Mouse (Mus musculus) stomach, embryonic 14.5 days (tissue): Measurements from ENCODE around the gene Cd151. TPM values are rescaled to one million over a fixed set of nuclear protein-coding genes. Genes with fewer than 3 reads are reported as not detected.
A peak's percentile ranks its signal among the peaks of the same experiment; 100 is the strongest.

Experiments
- ATAC-seq: fragments of 200-750 bp; cut with Nextera tagmentation; 2 replicates; pipeline ENCODE4 v1.8.0; 2017; ENCODE audit warnings: low read depth, moderate TSS enrichment; ENCODE audit not compliant: insufficient number of reproducible peaks, insufficient read depth, low FRiP score
- H3K27ac ChIP-seq: fragments of 300-500 bp; sonication (generic); 2 replicates; pipeline ENCODE4 v1.5.1; 2014; ENCODE audit warnings: mild to moderate bottlenecking, low read length, moderate library complexity, mixed read lengths
- H3K27me3 ChIP-seq: fragments of 300-500 bp; sonication (generic); 2 replicates; pipeline ENCODE4 v1.6.1; 2014; ENCODE audit warnings: low read length, control low read depth, mixed read lengths; ENCODE audit not compliant: control insufficient read depth, insufficient read depth
- H3K36me3 ChIP-seq: fragments of 300-500 bp; sonication (generic); 2 replicates; pipeline ENCODE4 v1.6.1; 2014; ENCODE audit warnings: mild to moderate bottlenecking, control low read depth, low read length, moderate library complexity, mixed read lengths; ENCODE audit not compliant: control insufficient read depth, insufficient read depth
- H3K4me1 ChIP-seq: fragments of 300-500 bp; sonication (generic); 2 replicates; pipeline ENCODE4 v1.6.1; 2014; ENCODE audit warnings: low read length, control low read depth, mixed read lengths; ENCODE audit not compliant: control insufficient read depth, insufficient read depth
- H3K4me2 ChIP-seq: fragments of 300-500 bp; sonication (generic); replicated peaks from 2 replicates; pipeline ENCODE4 v1.6.1; 2014; ENCODE audit warnings: low read depth, low read length, control low read depth
- H3K4me3 ChIP-seq: fragments of 300-500 bp; sonication (generic); 2 replicates; pipeline ENCODE4 v1.5.1; 2014; ENCODE audit warnings: low read depth, low read length, control low read depth
- H3K9ac ChIP-seq: fragments of 300-500 bp; sonication (generic); replicated peaks from 2 replicates; pipeline ENCODE4 v1.6.1; 2014; ENCODE audit warnings: low read depth, mild to moderate bottlenecking, control low read depth, low read length, moderate library complexity, mixed read lengths
- H3K9me3 ChIP-seq: fragments of 300-500 bp; sonication (generic); 2 replicates; pipeline ENCODE4 v1.6.1; 2016; ENCODE audit warnings: low read depth, low read length, control low read depth; ENCODE audit not compliant: control insufficient read depth
- WGBS: fragments of 180-500 bp; shearing (Covaris S2); extraction: QIAGEN DNeasy Blood & Tissue Kit; methylation state at CpG from one replicate; pipeline ENCODE4 v1.1.7; 2014; 5-methylcytosine and 5-hydroxymethylcytosine counted together
- polyA plus RNA-seq: library from polyadenylated mRNA; unstranded; fragments of >200 nt; fragmentation: Nextera tagmentation; extraction: Ambion mirVana; gene quantifications from 2 replicates; pipeline ENCODE4 v1.2.1, GENCODE M21; 2014

Cd151 gene
- polyA plus RNA-seq, 1 experiment from 2014 or later: 94.0 TPM

GRCm38 (mm10) chr7:141459301-141459711, 7.9 kb upstream of the Cd151 start:
- Histone ChIP-seq H3K9me3 (no peaks in the 10 kb centered on the region), H3K4me1 (peaks cover 24% of the 10 kb centered on the region), H3K4me3 (no peak overlapping the region), H3K9ac (no peak overlapping the region), H3K36me3 (peaks cover 6% of the 10 kb centered on the region; the same call in 1 of the 2 replicates), H3K4me2 (no peak overlapping the region), H3K27ac (no peak overlapping the region), H3K27me3 (peaks cover 18% of the 10 kb centered on the region; the same call in 1 of the 2 replicates)
- WGBS: 89% methylated on average over 17 of the region's 17 CpGs
- no peak for ATAC-seq

- H3K9ac ChIP-seq: no peak overlapping the region
- H3K27me3 ChIP-seq: peaks cover 19% of the 10 kb centered on the region; the same call in 1 of the 2 replicates
Measured at GRCm38 (mm10) chr7:141460001-141460390, 7.2 kb upstream of the Cd151 start.

GRCm38 (mm10) chr7:141460391-141461113, 6.6 kb upstream of the Cd151 start, which contains the start of gene Cracr2b:
Cracr2b (plus strand) TSS chr7:141461094.
- peaks cover 35% of the 10 kb centered on the region for H3K4me1 ChIP-seq
- whole genome bisulfite sequencing: 47% methylated on average over 15 of the region's 15 CpGs
- peaks cover 6% of the 10 kb centered on the region; the same call in 1 of the 2 replicates for H3K36me3 ChIP-seq
- ATAC-seq: no peak
- peaks cover 19% of the 10 kb centered on the region; the same call in 1 of the 2 replicates for H3K27me3 ChIP-seq
- H3K9me3 ChIP-seq: no peaks in the 10 kb centered on the region
- H3K9ac ChIP-seq: no peak within 1 kb of the TSS; the same call in 1 of the 2 replicates
- H3K27ac ChIP-seq: 0 out of 2 replicates have a peak within 1 kb of the TSS, but pooled peaks have one; percentile 6
- H3K4me3 ChIP-seq: peak within 1 kb of the TSS; percentile 37
- H3K4me2 ChIP-seq: peak within 1 kb of the TSS; percentile 70

More at GRCm38 (mm10) chr7:141460001-141460390, 7.2 kb upstream of the Cd151 start:
- Histone ChIP-seq H3K4me3 (no peak overlapping the region), H3K4me1 (peaks cover 30% of the 10 kb centered on the region), H3K36me3 (peaks cover 6% of the 10 kb centered on the region; the same call in 1 of the 2 replicates), H3K27ac (0 out of 2 replicates have a peak overlapping the region, but pooled peaks have one; percentile 6), H3K9me3 (no peaks in the 10 kb centered on the region), H3K4me2 (no peak overlapping the region)
- 45% methylated on average over 5 of the region's 5 CpGs for WGBS
- no peak for ATAC-seq

DNA sequence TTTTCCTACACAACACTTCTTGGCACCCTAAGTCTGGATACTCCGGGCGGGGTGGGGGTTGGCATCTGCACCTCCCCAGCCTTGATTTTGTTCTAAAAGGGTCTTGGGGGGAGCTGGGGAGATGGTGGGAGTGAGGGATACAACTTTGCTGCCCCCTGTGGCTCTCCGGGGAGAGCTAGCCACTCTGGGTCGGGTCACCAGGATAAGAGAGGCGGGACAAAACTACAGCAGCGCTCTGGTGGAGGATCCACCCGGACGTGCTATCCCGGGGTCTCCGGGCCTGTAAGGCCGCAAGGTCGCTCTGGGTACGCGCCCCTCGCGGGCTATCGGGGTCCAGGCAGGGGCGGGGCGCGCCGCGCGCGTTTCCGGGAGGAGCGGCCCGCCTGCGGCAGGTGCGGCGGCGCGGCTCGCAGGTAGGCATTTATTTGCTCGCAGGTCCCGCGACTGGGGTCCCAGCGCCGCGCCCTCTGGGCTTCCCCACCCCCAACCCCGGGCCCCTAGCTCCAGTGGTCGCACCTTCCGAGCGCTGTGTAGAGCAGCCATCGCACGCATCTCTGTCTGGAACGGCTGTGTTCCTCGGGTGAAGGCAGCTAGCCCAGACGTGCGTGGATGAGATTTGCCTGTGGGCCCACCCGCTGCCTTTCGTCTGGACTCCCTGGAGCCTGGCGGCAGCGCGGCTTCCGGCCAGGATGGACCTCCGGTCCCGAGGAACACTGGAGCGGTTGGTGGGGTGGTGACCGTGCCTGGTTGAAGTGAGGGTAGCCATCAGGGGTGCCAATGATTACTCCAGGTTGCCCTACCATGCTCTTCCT, 5.5 kb upstream of the Cd151 start:
- H3K27ac ChIP-seq: no peak overlapping the region
- peaks cover 31% of the 10 kb centered on the region for H3K4me1 ChIP-seq
- H3K36me3 ChIP-seq: peaks cover 6% of the 10 kb centered on the region; the same call in 1 of the 2 replicates
- H3K27me3 ChIP-seq: peaks cover 19% of the 10 kb centered on the region; the same call in 1 of the 2 replicates
- H3K4me2 ChIP-seq: peak overlapping the region; percentile 70
- H3K9me3 ChIP-seq: no peaks in the 10 kb centered on the region
- H3K4me3 ChIP-seq: peak overlapping the region; percentile 37
- ATAC-seq: no peak
- 3% methylated on average over 57 of the region's 59 CpGs for WGBS
- no peak overlapping the region; the same call in 1 of the 2 replicates for H3K9ac ChIP-seq

DNA sequence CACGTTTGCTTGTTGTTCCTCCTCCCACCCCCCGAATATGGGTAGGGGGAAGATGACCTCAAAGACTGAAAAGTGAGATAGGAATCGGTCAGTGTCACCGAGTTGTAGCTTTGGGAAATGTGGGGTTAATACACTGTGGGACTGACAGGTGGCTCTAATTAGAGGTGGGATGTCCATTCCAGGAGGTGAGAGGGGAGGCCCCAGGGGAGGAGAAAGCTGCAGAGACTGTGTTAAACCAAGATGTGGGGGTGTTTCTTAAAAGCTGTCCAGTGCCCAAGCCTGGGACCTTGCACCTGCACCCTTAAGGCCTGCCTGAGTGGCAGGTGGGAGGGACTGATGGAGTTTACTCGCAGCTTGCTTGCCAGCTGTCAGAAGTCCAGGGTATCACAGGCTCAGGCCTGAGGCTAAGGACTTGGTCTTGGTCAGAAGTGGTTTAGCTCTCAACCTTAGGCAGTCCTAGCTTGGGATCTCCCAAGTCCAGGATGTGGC, 4.8 kb upstream of the Cd151 start:
- H3K9me3 ChIP-seq: no peaks in the 10 kb centered on the region
- WGBS: 13% methylated on average over 5 of the region's 5 CpGs
- H3K4me2 ChIP-seq: peak overlapping the region; percentile 70
- H3K36me3 ChIP-seq: peaks cover 6% of the 10 kb centered on the region; the same call in 1 of the 2 replicates
- peaks cover 34% of the 10 kb centered on the region for H3K4me1 ChIP-seq
- H3K27me3 ChIP-seq: peaks cover 19% of the 10 kb centered on the region; the same call in 1 of the 2 replicates
- no peak overlapping the region for H3K27ac ChIP-seq
- no peak overlapping the region for H3K9ac ChIP-seq
- no peak for ATAC-seq
- peak overlapping the region; percentile 37 for H3K4me3 ChIP-seq

DNA sequence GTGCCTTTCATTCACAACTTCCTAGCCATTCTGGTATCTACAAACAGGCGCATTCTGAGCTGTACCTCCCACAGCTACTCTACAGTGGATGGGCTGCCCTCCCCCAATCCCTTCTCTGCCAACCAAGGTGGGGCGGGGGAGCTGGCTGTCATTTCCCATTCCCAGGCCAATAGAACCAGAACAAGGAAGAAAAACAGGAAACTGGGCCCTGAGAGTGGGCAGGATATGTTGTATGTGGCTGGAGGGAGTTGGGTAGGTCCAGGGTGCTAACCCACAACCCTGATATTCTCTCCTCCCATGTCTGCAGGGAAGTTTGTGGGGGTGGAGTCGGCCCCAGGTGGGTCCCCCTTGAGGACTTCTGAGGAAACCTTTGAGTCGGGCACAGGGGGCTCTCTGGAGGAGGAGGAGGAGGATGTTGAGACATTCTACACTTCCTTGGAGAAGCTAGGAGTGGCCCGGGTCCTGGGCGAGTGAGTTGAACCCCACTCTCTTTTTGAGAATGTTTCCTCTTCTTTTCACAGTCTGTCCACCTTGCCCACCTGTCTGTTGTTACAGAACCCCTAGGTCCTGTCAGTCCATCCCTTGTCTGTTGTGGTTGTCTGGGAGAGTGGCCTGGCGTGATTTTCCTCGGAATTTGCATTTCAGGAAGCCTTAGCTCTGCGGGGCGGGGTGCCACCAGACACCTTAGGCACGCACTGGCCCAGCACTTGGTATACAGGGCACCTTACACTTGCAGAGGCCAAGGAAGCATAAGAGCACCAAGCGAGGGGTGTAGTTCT, 3.2 kb upstream of the Cd151 start:
- H3K36me3 ChIP-seq: no peaks in the 10 kb centered on the region
- peaks cover 19% of the 10 kb centered on the region; the same call in 1 of the 2 replicates for H3K27me3 ChIP-seq
- H3K27ac ChIP-seq: no peak overlapping the region
- 0 out of 2 replicates have a peak overlapping the region, but pooled peaks have one; percentile 11 for H3K4me3 ChIP-seq
- 35% methylated on average over 12 of the region's 12 CpGs for WGBS
- no peak for ATAC-seq
- peaks cover 46% of the 10 kb centered on the region for H3K4me1 ChIP-seq
- peak overlapping the region; percentile 34 for H3K4me2 ChIP-seq
- no peaks in the 10 kb centered on the region for H3K9me3 ChIP-seq
- H3K9ac ChIP-seq: no peak overlapping the region

GRCm38 (mm10) chr7:141464603-141465201, 2.5 kb upstream of the Cd151 start:
- H3K4me1 ChIP-seq: peaks cover 51% of the 10 kb centered on the region
- peak overlapping the region; percentile 11; the same call in 1 of the 2 replicates for H3K4me3 ChIP-seq
- ATAC-seq: no peak
- H3K36me3 ChIP-seq: peaks cover under 1% of the 10 kb centered on the region; the same call in 1 of the 2 replicates
- H3K27ac ChIP-seq: no peak overlapping the region
- H3K9me3 ChIP-seq: no peaks in the 10 kb centered on the region
- peaks cover 19% of the 10 kb centered on the region; the same call in 1 of the 2 replicates for H3K27me3 ChIP-seq
- H3K4me2 ChIP-seq: peak overlapping the region; percentile 34
- 9% methylated on average over 33 of the region's 38 CpGs for WGBS
- H3K9ac ChIP-seq: 0 out of 2 replicates have a peak overlapping the region, but pooled peaks have one; percentile 2
